Mouse (Mus musculus) adrenal gland, postnatal 36 days (tissue): ENCODE data around the gene Gm28363. TPM values are rescaled to one million over a fixed set of nuclear protein-coding genes. Genes with fewer than 3 reads are reported as not detected.
"Not testable (repeated sequence)": the region's sequence is repeated elsewhere in the genome, so short reads cannot be mapped to it uniquely, and the experiment has no call there.

Experiments used
- DNase-seq, 2 experiments: peaks; one replicate each; pipeline ENCODE4 v3.0.0; 2021; ENCODE audit warnings: mixed read lengths in 1 of 2
- long read RNA-seq, 2 experiments: library from polyadenylated mRNA; stranded (forward); transcript quantifications; one replicate each; pipeline ENCODE4 v2.0.0; 2021; ENCODE audit warnings: borderline sequencing depth in 2 of 2
- total RNA-seq, 2 experiments: library from RNA; stranded (reverse); gene quantifications; 2 replicates each; pipeline ENCODE4 v1.2.3; 2021

Gm28363 gene
- not detected for total RNA-seq
- long read RNA-seq, experiment 1 = 0 reads
- long read RNA-seq, experiment 2 = 0 reads

DNA sequence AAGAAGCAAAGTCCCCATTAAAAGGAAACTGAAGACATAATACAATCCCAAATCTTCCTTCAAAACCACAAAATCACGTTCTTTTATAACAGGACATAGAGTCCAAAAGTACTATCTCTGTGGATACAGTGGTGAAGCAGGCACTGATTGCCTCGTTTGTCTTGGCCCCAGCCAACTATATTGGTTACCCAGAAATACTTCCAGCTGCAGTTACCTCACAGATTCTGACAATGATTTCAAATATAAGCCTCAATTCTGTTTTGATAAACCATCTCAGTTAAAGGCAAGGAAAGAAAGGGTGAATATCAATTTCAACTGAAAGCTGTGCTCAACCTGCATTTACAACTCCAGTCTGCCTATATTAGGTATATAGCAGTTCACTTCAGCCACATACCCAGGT is at the start of gene Gm28363:
Gene Gm28363 (plus strand): TSS at position 301 of the 400 bp plus-strand sequence.
- DNase-seq = not testable (repeated sequence)

DNA sequence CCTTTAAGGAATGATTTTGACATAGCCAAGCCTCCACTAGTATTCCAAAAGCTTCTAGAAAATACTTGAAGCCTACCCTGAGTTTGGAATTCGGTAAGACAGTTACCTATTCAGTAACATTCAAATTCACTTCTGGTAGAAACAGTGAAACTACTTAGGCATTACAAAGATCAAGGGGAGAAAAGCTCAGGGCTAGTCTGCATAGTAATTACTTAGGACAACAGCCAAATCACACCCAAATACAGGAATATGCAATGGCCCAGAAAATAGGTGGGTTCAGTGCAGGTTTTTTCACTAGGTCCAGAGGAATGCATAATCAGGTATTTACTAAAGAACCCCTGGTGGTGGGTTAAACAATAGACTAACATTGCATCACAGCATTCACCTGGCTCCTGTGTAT is 46.7 kb upstream of the Gm28363 start:
- not testable (repeated sequence) for DNase-seq

Other genes starting within 250 kb of the Gm28363 start
- not detected for gene B020011L13Rik, start 84.0 kb downstream of the Gm28363 start, total RNA-seq
- not detected for gene Gm28360, start 132.9 kb downstream of the Gm28363 start, total RNA-seq
- not detected for gene Gm28168, start 230.9 kb downstream of the Gm28363 start, total RNA-seq